Mouse (Mus musculus): ENCODE data around the gene Txndc15. TPM values are rescaled to one million over a fixed set of nuclear protein-coding genes. Genes with fewer than 3 reads are reported as not detected.

The Txndc15 gene
- total RNA-seq, 2 experiments from 2014 or later = 33.6 to 33.7 TPM

GRCm38 (mm10) chr13:55727839-55728238, 13.4 kb downstream of the Txndc15 start:
- DNase-seq (ENCODE audit: low spot score in 2 of 2) = peak in 1 of 2 experiments; percentile 61

- no peak for DNase-seq (ENCODE audit: low spot score in 2 of 2)
Measured at GRCm38 (mm10) chr13:55730716-55731115, 16.3 kb downstream of the Txndc15 start.

DNA sequence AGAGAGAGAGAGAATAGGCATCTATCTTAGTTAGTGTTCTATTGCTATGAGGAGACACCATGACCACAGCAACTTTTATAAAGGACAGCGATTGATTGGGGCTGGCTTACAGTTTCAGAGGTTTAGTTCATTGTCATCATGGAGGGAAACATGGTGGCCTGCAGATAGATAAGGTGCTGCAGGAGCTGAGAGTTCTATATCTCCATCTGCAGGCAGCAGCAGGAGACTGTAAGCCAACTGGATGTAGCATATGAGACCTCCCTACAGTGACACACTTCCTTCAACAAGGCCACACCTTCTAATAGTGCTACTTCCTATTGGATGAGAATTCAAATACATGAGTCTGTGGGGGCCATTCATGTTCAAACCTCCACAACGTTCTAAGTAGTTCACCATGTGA, 17.7 kb downstream of the Txndc15 start:
- no peak for DNase-seq (ENCODE audit: low spot score in 2 of 2)

GRCm38 (mm10) chr13:55733628-55734502, 19.4 kb downstream of the Txndc15 start:
- DNase-seq (ENCODE audit: low spot score in 2 of 2) = no peak

GRCm38 (mm10) chr13:55737885-55738284, 23.4 kb downstream of the Txndc15 start:
- no peak for DNase-seq (ENCODE audit: low spot score in 2 of 2)

- DNase-seq (ENCODE audit: low spot score in 2 of 2) = no peak
Measured at GRCm38 (mm10) chr13:55742306-55742705, 27.9 kb downstream of the Txndc15 start.

- no peak for DNase-seq (ENCODE audit: low spot score in 2 of 2)
Measured at GRCm38 (mm10) chr13:55754380-55754779, 39.9 kb downstream of the Txndc15 start.

DNA sequence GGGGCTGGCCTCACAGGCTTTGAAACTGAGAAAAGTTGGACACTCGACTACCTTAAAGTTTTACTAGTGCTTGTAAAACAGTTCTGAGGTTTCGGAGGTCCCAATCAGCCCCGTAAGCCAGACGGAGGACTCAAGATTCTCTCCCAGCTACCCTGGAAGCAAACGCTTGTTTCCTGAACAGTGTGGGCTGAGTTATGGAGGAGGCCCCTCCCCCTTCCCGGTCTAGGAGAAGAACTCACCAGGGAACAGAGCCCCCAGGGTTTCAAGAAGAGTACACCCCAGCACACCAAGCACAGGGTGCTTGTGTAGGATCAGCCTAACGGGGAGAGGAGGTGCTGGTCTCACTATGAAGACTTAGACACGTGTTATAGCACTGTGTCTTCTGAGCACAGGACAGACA, 42.3 kb downstream of the Txndc15 start:
- no peak for DNase-seq (ENCODE audit: low spot score in 2 of 2)

GRCm38 (mm10) chr13:55757645-55758044, 43.2 kb downstream of the Txndc15 start:
- no peak for DNase-seq (ENCODE audit: low spot score in 2 of 2)

- no peak for DNase-seq (ENCODE audit: low spot score in 2 of 2)
Measured at GRCm38 (mm10) chr13:55760576-55760975, 46.1 kb downstream of the Txndc15 start.

DNA sequence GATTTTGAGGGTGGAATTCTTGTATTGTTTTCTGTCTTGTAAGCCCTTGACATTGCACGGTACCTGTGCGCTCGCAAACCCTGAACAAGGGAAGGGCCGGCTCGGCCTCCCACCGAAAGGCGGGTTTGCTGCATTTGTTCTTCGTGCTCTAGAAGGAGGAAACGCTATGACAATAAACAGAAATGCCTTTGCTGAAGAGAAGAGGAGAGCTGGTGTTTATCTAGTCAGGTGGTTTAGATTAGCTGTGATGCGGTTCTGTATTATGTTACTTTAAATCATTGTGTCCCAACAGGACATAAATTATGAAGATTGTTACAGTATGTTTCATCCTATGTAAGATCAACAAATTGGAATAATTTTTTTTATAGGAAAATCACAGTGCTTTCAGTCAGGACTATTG, 47.0 kb downstream of the Txndc15 start:
- DNase-seq (ENCODE audit: low spot score in 2 of 2) = no peak

DNA sequence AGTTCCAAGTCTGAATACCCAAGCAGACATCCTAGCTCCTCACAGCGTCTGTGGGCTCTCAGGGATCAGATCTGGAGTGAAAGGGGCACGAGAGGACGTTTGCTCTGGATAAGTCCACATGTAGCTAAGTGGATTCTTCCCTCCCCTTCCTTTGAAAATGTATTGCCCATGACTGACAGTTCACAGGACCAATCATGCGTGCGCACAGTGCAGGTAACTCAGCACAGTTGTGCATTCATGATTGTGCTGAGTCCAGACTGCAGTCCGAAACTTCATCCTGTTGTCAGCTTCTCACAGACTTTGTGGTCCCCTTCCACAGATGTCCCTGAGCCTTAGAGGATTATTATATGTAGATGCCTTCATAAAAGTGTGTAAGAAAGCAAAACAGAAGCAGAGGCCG, 59.9 kb downstream of the Txndc15 start:
- DNase-seq (ENCODE audit: low spot score in 2 of 2) = no peak

- no peak for DNase-seq (ENCODE audit: low spot score in 2 of 2)
Measured at GRCm38 (mm10) chr13:55775056-55775455, 60.6 kb downstream of the Txndc15 start.

Other genes starting within 250 kb of the Txndc15 start
- 100 to 1,000 TPM; 127 to 147 TPM for gene Dbn1, start 226.5 kb upstream of the Txndc15 start, total RNA-seq (2021)
- gene Pdlim7, start 201.0 kb upstream of the Txndc15 start, total RNA-seq (2021) = 100 to 1,000 TPM; 304 to 308 TPM
- gene Dok3, start 185.4 kb upstream of the Txndc15 start, total RNA-seq (2021) = 1 to 10 TPM; 3.1 to 3.3 TPM
- gene Ddx41, start 178.0 kb upstream of the Txndc15 start, total RNA-seq (2021) = 10 to 100 TPM; 19.9 to 20.9 TPM
- 10 to 100 TPM; 36.5 to 38.3 TPM for gene Fam193b, start 143.5 kb upstream of the Txndc15 start, total RNA-seq (2021)
- gene Tmed9, start 140.9 kb upstream of the Txndc15 start, total RNA-seq (2021) = 100 to 1,000 TPM; 149 to 150 TPM
- gene B4galt7, start 114.8 kb upstream of the Txndc15 start, total RNA-seq (2021) = 10 to 100 TPM; 11.0 to 12.1 TPM
- gene Caml, start 91.6 kb upstream of the Txndc15 start, total RNA-seq (2021) = 10 to 100 TPM; 22.2 to 22.7 TPM
- gene Ddx46, start 79.6 kb upstream of the Txndc15 start, total RNA-seq (2021) = 10 to 100 TPM; 28.2 to 35.0 TPM
- gene B230219D22Rik, start 21.5 kb upstream of the Txndc15 start, total RNA-seq (2021) = 10 to 100 TPM; 48.9 to 49.4 TPM
- gene Pcbd2, start 12.7 kb downstream of the Txndc15 start, total RNA-seq (2021) = 10 to 100 TPM; 25.6 to 29.5 TPM
- not detected for gene Catsper3, start 69.9 kb downstream of the Txndc15 start, total RNA-seq (2021)
- 1 to 10 TPM; 5.3 to 5.8 TPM for gene Pitx1, start 121.5 kb downstream of the Txndc15 start, total RNA-seq (2021)